Mouse (Mus musculus) MEL (cell line): Measurements from ENCODE around the gene Prkag2. TPM values are rescaled to one million over a fixed set of nuclear protein-coding genes. Genes with fewer than 3 reads are reported as not detected.

ENCODE experiments used
- DNase-seq: peaks from one replicate; pipeline ENCODE4 v3.0.0; 2011; ENCODE audit warnings: low read depth, low spot score
- H3K27ac ChIP-seq: 2 replicates; pipeline ENCODE4 v1.5.1; 2012; ENCODE audit warnings: low read depth, mild to moderate bottlenecking, control low read depth, low read length, moderate library complexity; ENCODE audit not compliant: control insufficient read depth
- H3K27me3 ChIP-seq, 2 experiments: fragments of 150-350 bp in 1 of 2; sonication (generic) in 1 of 2; 2 replicates each; pipeline ENCODE4 v1.6.1; 2012; ENCODE audit warnings: low read length in 2 of 2, mild to moderate bottlenecking in 2 of 2, improper control_type of control experiment in 1 of 2, moderate library complexity in 1 of 2; ENCODE audit not compliant: insufficient read depth in 2 of 2, control insufficient read depth in 1 of 2
- H3K36me3 ChIP-seq, 2 experiments: 2 replicates each; pipeline ENCODE4 v1.6.1; 2012 to 2014; ENCODE audit warnings: low read length in 2 of 2, improper control_type of control experiment in 1 of 2, inconsistent platforms in 1 of 2, mild to moderate bottlenecking in 1 of 2; ENCODE audit not compliant: insufficient read depth in 2 of 2, control insufficient read depth in 1 of 2
- H3K4me1 ChIP-seq, 2 experiments: fragments of 150-350 bp in 1 of 2; sonication (generic) in 1 of 2; 2 replicates each; pipeline ENCODE4 v1.6.1; 2012; ENCODE audit warnings: low read length in 2 of 2, improper control_type of control experiment in 1 of 2, mild to moderate bottlenecking in 1 of 2; ENCODE audit not compliant: insufficient read depth in 2 of 2, control insufficient read depth in 1 of 2
- H3K4me3 ChIP-seq, 2 experiments: fragments of 150-350 bp in 1 of 2; sonication (generic) in 1 of 2; 2 replicates each; pipeline ENCODE4 v1.5.1; 2012; ENCODE audit warnings: low read depth in 2 of 2, low read length in 2 of 2, mild to moderate bottlenecking in 2 of 2, moderate library complexity in 2 of 2, control low read depth in 1 of 2, improper control_type of control experiment in 1 of 2; ENCODE audit not compliant: control insufficient read depth in 1 of 2, insufficient read depth in 1 of 2
- H3K79me2 ChIP-seq: 2 replicates; pipeline ENCODE4 v1.6.1; 2012; ENCODE audit warnings: mild to moderate bottlenecking, low read length, moderate library complexity; ENCODE audit not compliant: control insufficient read depth, poor library complexity, insufficient read depth
- H3K9ac ChIP-seq: 2 replicates; pipeline ENCODE4 v1.6.1; 2012; ENCODE audit warnings: low read depth, mild to moderate bottlenecking, control low read depth, low read length, moderate library complexity; ENCODE audit not compliant: control insufficient read depth, poor library complexity, severe bottlenecking
- H3K9me3 ChIP-seq: fragments of 150-350 bp; sonication (generic); replicated peaks from 2 replicates; pipeline ENCODE4 v1.6.1; 2012; ENCODE audit warnings: mild to moderate bottlenecking, low read length, improper control_type of control experiment, moderate library complexity; ENCODE audit not compliant: insufficient read depth
- BHLHE40 ChIP-seq: IDR thresholded peaks from 2 replicates; pipeline ENCODE4 v1.6.1; 2012; ENCODE audit warnings: low read depth, mild to moderate bottlenecking, inconsistent platforms, low read length, improper control_type of control experiment, borderline replicate concordance
- CHD1 ChIP-seq: IDR thresholded peaks from 2 replicates; pipeline ENCODE4 v1.6.1; 2012; ENCODE audit warnings: low read depth, mild to moderate bottlenecking, inconsistent platforms, low read length, improper control_type of control experiment
- CTCF ChIP-seq, 3 experiments: IDR thresholded peaks in 2 of 3; conservative IDR thresholded peaks in 1 of 3; 2 replicates each; pipeline ENCODE4 v1.5.1; 2011 to 2012; ENCODE audit warnings: low read length in 3 of 3, low read depth in 2 of 3, mild to moderate bottlenecking in 2 of 3, improper control_type of control experiment in 1 of 3, inconsistent platforms in 1 of 3, mixed read lengths in 1 of 3, moderate library complexity in 1 of 3; ENCODE audit not compliant: control insufficient read depth in 1 of 3, insufficient read depth in 1 of 3, poor library complexity in 1 of 3, severe bottlenecking in 1 of 3
- GATA1 ChIP-seq: IDR thresholded peaks from 2 replicates; pipeline ENCODE4 v1.6.1; 2011; ENCODE audit warnings: low read depth, low read length, improper control_type of control experiment
- MAX ChIP-seq: IDR thresholded peaks from 2 replicates; pipeline ENCODE4 v1.6.1; 2011; ENCODE audit warnings: low read length, improper control_type of control experiment
- MAZ ChIP-seq: IDR thresholded peaks from 2 replicates; pipeline ENCODE4 v1.6.1; 2012; ENCODE audit warnings: low read depth, mild to moderate bottlenecking, inconsistent platforms, low read length, improper control_type of control experiment
- MXI1 ChIP-seq: IDR thresholded peaks from 2 replicates; pipeline ENCODE4 v1.6.1; 2011; ENCODE audit warnings: mild to moderate bottlenecking, low read depth, low read length, improper control_type of control experiment
- NELFE ChIP-seq: IDR thresholded peaks from 2 replicates; pipeline ENCODE4 v1.6.1; 2011; ENCODE audit warnings: low read depth, low read length, improper control_type of control experiment
- POLR2A ChIP-seq, 2 experiments: IDR thresholded peaks; 2 replicates each; pipeline ENCODE4 v1.6.1; 2011 to 2012; ENCODE audit warnings: low read length in 2 of 2, mild to moderate bottlenecking in 2 of 2, control low read depth in 1 of 2, improper control_type of control experiment in 1 of 2, low read depth in 1 of 2, moderate library complexity in 1 of 2; ENCODE audit not compliant: control insufficient read depth in 1 of 2, insufficient read depth in 1 of 2, poor library complexity in 1 of 2
- POLR2AphosphoS5 ChIP-seq: IDR thresholded peaks from 2 replicates; pipeline ENCODE4 v1.6.1; 2012; ENCODE audit warnings: low read depth, borderline replicate concordance, mild to moderate bottlenecking, inconsistent platforms, low read length, moderate library complexity, mixed read lengths
- SMC3 ChIP-seq: IDR thresholded peaks from 2 replicates; pipeline ENCODE4 v1.6.1; 2011; ENCODE audit warnings: low read depth, low read length, improper control_type of control experiment
- TAL1 ChIP-seq: IDR thresholded peaks from 2 replicates; pipeline ENCODE4 v1.6.1; 2012; ENCODE audit warnings: mild to moderate bottlenecking, inconsistent platforms, low read length, moderate library complexity, mixed read lengths
- TCF12 ChIP-seq: IDR thresholded peaks from 2 replicates; pipeline ENCODE4 v1.6.1; 2014; ENCODE audit warnings: low read depth, mild to moderate bottlenecking, inconsistent platforms, low read length, improper control_type of control experiment, moderate library complexity
- UBTF ChIP-seq: IDR thresholded peaks from 2 replicates; pipeline ENCODE4 v1.6.1; 2012; ENCODE audit warnings: low read depth, mild to moderate bottlenecking, inconsistent platforms, low read length, improper control_type of control experiment, moderate library complexity, borderline replicate concordance; ENCODE audit not compliant: insufficient read depth
- ZC3H11A ChIP-seq: IDR thresholded peaks from 2 replicates; pipeline ENCODE4 v1.6.1; 2012; ENCODE audit warnings: low read depth, mild to moderate bottlenecking, inconsistent platforms, low read length, improper control_type of control experiment
- ZMIZ1 ChIP-seq: IDR thresholded peaks from 2 replicates; pipeline ENCODE4 v1.6.1; 2012; ENCODE audit warnings: low read depth, mild to moderate bottlenecking, inconsistent platforms, low read length, improper control_type of control experiment, moderate library complexity
- ZNF384 ChIP-seq: IDR thresholded peaks from 2 replicates; pipeline ENCODE4 v1.6.1; 2012; ENCODE audit warnings: low read depth, mild to moderate bottlenecking, inconsistent platforms, low read length, improper control_type of control experiment
- polyA plus RNA-seq, 2 experiments: library from polyadenylated mRNA; stranded (reverse) in 1 of 2; unstranded in 1 of 2; fragments of >175 nt in 1 of 2; fragments of >200 nt in 1 of 2; gene quantifications; 2 replicates each; pipeline versions ENCODE4 v1.2.1 to v1.2.4; 2012; ENCODE audit warnings: low replicate concordance in 2 of 2, low read depth in 1 of 2; ENCODE audit not compliant: insufficient read length in 2 of 2, insufficient read depth in 1 of 2, missing spikeins in 1 of 2
- total RNA-seq: library from RNA; depleted of rRNA; stranded (reverse); fragments of 300-350 nt; gene quantifications from 2 replicates; pipeline ENCODE4 v1.2.3, GENCODE M21; 2012

Gene Prkag2
- total and polyA plus RNA-seq, 3 experiments, result 8.0 to 27.9 TPM; not detected in 1

GRCm38 (mm10) chr5:24993190-24993589 lies 107.3 kb downstream of the Prkag2 start:
- Histone ChIP-seq H3K9ac (no peak overlapping the region), H3K27me3 (no peaks in the 10 kb centered on the region), H3K4me3 (no peak overlapping the region), H3K27ac (no peak overlapping the region), H3K36me3 (peaks cover 0 to 14% of the 10 kb centered on the region in 2 experiments; a peak in 2 of 4 replicates), H3K79me2 (no peaks in the 10 kb centered on the region), H3K4me1 (peaks cover 8 to 24% of the 10 kb centered on the region in 2 experiments), H3K9me3 (no peaks in the 10 kb centered on the region)
- TF ChIP-seq CHD1 (no peak), GATA1 (no peak), ZC3H11A (no peak), ZNF384 (no peak)
- DNase-seq, result peak; percentile 57

DNA sequence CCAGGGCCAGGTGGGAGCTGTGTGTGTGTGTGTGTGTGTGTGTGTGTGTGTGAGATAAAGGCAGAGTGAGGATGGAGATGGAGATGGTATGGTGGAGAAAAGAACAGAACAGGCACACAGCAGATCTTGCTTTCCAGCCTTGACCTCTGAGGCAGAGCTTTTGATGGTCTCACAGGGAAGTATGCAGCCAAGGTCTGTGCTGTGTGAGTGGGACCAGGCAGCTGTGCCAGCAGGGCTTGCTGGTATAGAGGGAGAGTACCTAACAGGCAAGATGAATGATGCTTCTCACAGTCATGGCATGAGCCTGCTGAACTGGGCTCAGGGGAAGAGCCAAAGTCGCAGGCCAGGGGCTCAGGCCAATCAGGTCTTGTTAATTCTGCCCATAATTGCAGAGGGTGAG lies 108.9 kb downstream of the Prkag2 start:
- peaks cover 8 to 24% of the 10 kb centered on the region in 2 experiments for H3K4me1 ChIP-seq
- peaks cover 0 to 14% of the 10 kb centered on the region in 2 experiments; a peak in 2 of 4 replicates for H3K36me3 ChIP-seq
- H3K27me3 ChIP-seq, result no peaks in the 10 kb centered on the region
- H3K27ac ChIP-seq, result no peak overlapping the region
- H3K4me3 ChIP-seq, result no peak overlapping the region
- no peak for TF ChIP-seq POLR2AphosphoS5
- no peak for TF ChIP-seq POLR2A (IDR thresholded peaks at IDR 0.05; ENCODE audit: control insufficient read depth in 1 of 2, insufficient read depth in 1 of 2, low read depth in 1 of 2, low read length in 2 of 2, poor library complexity in 1 of 2)
- TF ChIP-seq SMC3, result no peak
- no peak for TF ChIP-seq ZMIZ1
- no peak for TF ChIP-seq TAL1
- TF ChIP-seq MAZ, result no peak
- TF ChIP-seq MXI1, result no peak
- no peak for TF ChIP-seq MAX
- no peak for TF ChIP-seq CTCF (IDR thresholded peaks at IDR 0.05 in 2 of 3, conservative IDR thresholded peaks at IDR 0.05 in 1 of 3; ENCODE audit: control insufficient read depth in 1 of 3, insufficient read depth in 1 of 3, low read depth in 2 of 3, low read length in 3 of 3, poor library complexity in 1 of 3, severe bottlenecking in 1 of 3)
- TF ChIP-seq CHD1, result no peak
- TF ChIP-seq NELFE, result no peak
- no peak for TF ChIP-seq BHLHE40
- TF ChIP-seq TCF12, result no peak
- no peak for TF ChIP-seq UBTF
- H3K9ac ChIP-seq, result no peak overlapping the region
- no peaks in the 10 kb centered on the region for H3K79me2 ChIP-seq
- no peak for DNase-seq
- H3K9me3 ChIP-seq, result no peaks in the 10 kb centered on the region
